Mouse (Mus musculus) brain, embryonic 14.5 days (tissue): ENCODE results near the gene Zfp385a. TPM values are rescaled to one million over a fixed set of nuclear protein-coding genes. Genes with fewer than 3 reads are reported as not detected.
A peak's percentile ranks its signal among the peaks of the same experiment; 100 is the strongest.

Experiments used
- DNase-seq: peaks from one replicate; pipeline ENCODE4 v3.0.0-alpha.2; 2011; ENCODE audit warnings: low read depth
- CTCF ChIP-seq: fragments of 200-500 bp; IDR thresholded peaks from 2 replicates; pipeline ENCODE4 v1.5.1; 2012; ENCODE audit warnings: inconsistent platforms, mild to moderate bottlenecking, moderate library complexity, borderline replicate concordance; ENCODE audit not compliant: insufficient read depth, insufficient read length; ENCODE audit errors: extremely low read depth
- POLR2A ChIP-seq: fragments of 200-500 bp; IDR thresholded peaks from 2 replicates; pipeline ENCODE4 v1.6.1; 2012; ENCODE audit warnings: mild to moderate bottlenecking, inconsistent platforms, borderline replicate concordance; ENCODE audit not compliant: poor library complexity, insufficient read depth, insufficient read length, severe bottlenecking; ENCODE audit errors: extremely low read depth
- polyA plus RNA-seq: library from polyadenylated mRNA; depleted of rRNA; stranded (reverse); fragments of >200 nt; gene quantifications from 2 replicates; pipeline ENCODE4 v1.2.3, GENCODE M21; 2012

Zfp385a gene
- polyA plus RNA-seq, 1 experiment: 37.5 TPM

DNA sequence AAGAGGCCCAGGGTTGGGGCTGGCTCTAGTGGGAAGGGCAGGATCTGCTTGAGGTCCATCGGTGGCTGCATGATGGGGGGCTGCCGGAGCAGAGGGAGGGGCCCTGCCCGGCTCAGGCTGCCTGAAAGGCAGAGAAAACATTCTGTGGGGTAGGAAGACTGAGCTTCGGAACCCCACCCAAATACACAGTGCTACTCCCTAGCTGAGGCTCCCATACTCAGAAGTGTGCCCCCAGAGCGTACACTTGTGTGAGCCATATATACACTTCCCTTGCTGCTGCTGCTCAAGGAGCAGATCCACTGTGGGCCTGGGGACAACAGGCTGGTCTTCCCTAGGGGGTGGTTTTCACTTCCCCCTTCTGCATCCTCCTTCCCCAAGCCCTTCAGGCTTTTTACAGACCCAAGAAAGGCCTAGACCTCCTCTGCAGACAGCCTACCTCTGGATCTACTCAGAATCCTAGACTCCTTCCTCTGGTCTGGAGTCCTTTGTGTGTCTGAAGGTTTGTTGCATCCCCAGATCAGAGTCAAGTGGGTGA, 6.7 kb downstream of the Zfp385a start:
- no peak for TF ChIP-seq CTCF
- no peak for TF ChIP-seq POLR2A
- no peak for DNase-seq

- peak; percentile 93 for TF ChIP-seq CTCF
- TF ChIP-seq POLR2A: peak; percentile 92
- peak; percentile 93 for DNase-seq
These were observed 16.2 kb downstream of the Zfp385a start for GRCm38 (mm10) chr15:103323455-103324247.

DNA sequence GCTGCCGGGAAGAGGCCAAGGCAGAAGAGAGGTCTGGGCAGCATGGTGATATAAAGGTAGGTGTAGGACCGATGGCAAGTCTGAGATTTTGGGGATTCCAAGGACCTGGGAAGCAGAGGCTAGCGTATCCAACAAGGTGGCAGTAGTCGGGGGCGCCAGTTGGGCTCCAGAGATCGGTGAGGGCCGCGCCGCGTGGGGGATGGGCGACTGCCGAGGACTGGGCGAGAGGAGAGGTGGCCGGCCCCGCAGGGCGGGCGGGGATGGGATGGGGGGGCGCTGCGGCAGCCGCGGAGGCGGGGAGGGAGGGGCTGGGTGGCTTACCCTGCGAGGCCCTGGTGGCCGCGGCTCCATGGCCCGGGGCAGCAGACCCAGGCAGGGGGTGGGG, 16.8 kb downstream of the Zfp385a start:
- TF ChIP-seq CTCF: no peak
- TF ChIP-seq POLR2A: no peak
- DNase-seq: peak; percentile 71

GRCm38 (mm10) chr15:103322396-103322795, 17.5 kb downstream of the Zfp385a start:
- TF ChIP-seq POLR2A: no peak
- TF ChIP-seq CTCF: no peak
- DNase-seq: no peak

- no peak for DNase-seq
- TF ChIP-seq CTCF: peak; percentile 63; the same call in 1 of the 2 replicates
- no peak for TF ChIP-seq POLR2A
These were observed 18.8 kb downstream of the Zfp385a start for GRCm38 (mm10) chr15:103321076-103321475.

DNA sequence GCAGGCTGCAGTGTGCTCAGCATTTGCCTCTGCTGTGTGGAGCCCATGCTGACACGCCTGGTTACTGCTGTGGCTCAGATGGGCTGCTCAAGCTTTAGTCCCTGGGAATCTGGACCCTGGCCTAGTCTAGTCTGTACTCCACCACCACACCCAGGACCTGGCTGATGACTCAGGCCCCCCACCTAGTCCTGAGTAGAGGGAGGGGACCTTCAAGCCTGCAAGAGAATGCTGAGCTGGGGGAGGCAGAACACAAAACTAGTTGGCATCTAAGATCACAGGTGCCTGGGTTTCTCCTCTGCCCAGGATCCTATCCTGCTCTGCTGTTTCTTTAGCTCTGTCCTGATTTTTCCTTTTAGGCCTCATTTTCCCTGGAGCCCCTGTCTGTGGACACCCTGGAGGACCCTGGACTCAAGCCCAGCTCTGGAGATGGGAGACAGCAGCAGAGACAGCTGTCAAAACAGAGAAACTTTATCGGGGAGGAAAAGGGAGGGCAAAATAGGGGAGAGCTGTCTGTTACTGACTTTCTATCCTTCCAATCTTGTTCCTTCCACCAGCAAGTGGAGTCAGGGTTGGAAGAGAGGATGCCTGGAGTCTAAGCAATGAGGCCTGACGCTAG, 21.6 kb downstream of the Zfp385a start:
- no peak for TF ChIP-seq CTCF
- TF ChIP-seq POLR2A: no peak
- no peak for DNase-seq

GRCm38 (mm10) chr15:103317731-103318130, 22.2 kb downstream of the Zfp385a start:
- DNase-seq: no peak
- TF ChIP-seq POLR2A: no peak
- no peak for TF ChIP-seq CTCF

DNA sequence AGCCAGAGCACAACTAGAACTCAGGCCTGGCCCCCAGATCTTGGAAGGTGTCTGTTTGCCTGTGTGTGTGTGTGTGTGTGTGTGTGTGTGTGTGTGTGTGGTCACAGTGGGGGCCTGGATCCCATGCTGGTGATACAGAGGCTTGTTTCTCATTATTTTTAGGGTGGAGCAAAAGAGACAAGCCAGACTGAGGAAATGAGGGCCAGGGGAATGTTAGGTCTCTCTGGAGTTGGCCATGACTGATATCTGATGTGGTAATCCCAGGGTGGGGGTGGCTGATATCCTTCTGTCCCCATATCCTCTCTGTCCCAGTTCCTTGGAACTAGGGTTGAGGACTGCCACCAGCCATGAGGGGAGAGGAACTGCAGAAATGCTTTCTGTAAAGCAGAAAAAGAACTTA, 22.8 kb downstream of the Zfp385a start:
- no peak for DNase-seq
- TF ChIP-seq CTCF: no peak
- TF ChIP-seq POLR2A: no peak

DNA sequence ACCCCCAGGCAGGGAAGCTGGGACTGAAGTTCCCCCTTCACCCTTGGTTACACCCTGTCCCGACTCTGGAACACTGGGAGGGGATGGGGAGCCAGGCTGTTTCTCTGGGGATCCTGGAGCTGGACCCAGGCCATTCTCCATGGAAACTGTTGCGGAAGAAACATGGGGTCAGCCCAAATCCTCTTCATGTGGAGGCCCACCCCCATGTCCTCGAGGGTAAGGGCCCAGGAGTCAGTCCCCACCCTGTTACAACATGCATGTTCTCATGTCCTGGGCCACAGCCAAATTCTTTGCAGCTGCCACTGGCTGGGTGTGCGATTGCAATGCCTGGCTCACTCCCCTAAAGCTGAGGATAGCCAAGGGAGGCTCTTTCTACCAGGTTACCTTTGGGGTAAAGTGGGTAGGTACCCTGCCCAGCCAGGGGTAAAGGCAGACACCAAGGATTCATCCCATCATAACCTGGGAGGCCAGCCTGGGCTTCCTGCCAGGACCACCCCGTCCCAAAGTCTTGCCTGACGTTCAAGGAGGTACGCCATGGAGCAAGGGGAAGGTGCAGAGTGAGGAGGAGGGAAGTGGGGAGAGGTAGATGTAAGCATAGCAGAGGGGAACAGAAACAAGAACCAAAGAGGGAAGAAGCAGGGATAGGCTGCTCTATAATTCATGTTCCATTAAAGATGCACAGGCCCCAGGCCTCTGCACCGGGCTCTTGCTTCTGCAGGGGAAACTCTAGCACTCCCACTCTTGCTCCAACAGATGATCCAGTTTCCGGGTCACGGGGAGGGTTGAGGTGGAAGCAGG, 23.7 kb downstream of the Zfp385a start:
- no peak for DNase-seq
- TF ChIP-seq CTCF (no peak), POLR2A (no peak)

- peak; percentile 81 for TF ChIP-seq CTCF
- TF ChIP-seq POLR2A: no peak
- DNase-seq: peak; percentile 83
These were observed 24.8 kb downstream of the Zfp385a start for GRCm38 (mm10) chr15:103315011-103315502.

GRCm38 (mm10) chr15:103314181-103314580, 25.7 kb downstream of the Zfp385a start:
- TF ChIP-seq CTCF (no peak), POLR2A (no peak)

More at GRCm38 (mm10) chr15:103314181-103314580, 25.7 kb downstream of the Zfp385a start:
- DNase-seq: no peak
